Mouse (Mus musculus): ENCODE data around the gene Hist1h2ab.

The Hist1h2ab gene

DNA sequence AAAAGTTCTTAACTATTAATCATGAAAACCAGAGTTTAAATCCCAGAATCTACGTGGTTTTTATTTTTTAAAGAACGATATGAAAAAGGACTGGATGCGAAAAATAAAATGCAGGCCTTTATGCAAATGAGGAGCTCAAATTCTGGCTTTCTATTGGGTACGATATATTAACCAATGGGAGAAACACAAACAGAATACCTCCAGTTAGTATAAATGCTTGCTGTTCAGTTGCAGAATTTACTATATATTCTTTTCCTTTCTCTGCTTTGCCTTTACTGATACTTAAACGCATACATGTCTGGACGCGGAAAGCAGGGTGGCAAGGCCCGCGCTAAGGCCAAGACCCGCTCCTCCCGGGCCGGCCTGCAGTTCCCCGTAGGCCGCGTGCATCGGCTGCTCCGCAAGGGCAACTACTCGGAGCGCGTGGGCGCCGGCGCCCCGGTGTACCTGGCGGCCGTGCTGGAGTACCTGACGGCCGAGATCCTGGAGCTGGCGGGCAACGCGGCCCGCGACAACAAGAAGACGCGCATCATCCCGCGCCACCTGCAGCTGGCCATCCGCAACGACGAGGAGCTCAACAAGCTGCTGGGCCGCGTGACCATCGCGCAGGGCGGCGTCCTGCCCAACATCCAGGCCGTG is at the start of gene Hist1h2ab:
TSS of gene Hist1h2ab (plus strand) at position 288 of the 639 bp plus-strand sequence.
- peak; percentile 45 for DNase-seq

- peak; percentile 1 for DNase-seq
These were observed 48.7 kb upstream of the Hist1h2ab start for GRCm38 (mm10) chr13:23702220-23702619.

GRCm38 (mm10) chr13:23702801-23703200 is 48.1 kb upstream of the Hist1h2ab start:
- DNase-seq: peak; percentile 3

DNA sequence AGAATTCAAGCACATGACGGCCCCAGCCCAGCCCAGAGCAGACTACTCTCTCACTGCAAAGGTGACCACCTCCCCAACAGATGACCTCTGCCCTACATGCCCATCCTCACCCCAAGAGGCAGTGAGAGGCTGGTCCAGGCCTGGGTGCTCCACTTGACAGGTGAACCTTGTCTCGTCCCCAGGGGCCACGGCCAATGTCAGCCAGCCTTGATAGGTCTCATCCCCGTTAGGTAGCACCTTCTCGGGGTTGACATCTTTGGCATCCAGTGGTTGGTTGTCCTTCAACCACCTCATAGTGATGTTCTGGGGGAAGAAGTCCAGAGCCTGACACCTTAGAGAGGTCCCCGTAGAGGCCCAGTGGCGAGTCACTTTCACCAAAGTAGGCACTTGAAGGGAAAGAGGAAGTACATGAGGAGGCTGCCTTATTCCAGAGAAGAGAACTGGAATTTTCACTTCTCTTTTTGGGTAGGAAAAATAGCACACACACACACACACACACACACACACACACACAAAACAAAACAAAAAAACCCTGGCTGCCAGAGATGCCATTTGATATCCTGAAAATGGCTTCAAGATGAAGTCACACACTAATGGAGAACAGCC is 45.1 kb upstream of the Hist1h2ab start:
- DNase-seq: no peak

- no peak for DNase-seq
These were observed 44.2 kb upstream of the Hist1h2ab start for GRCm38 (mm10) chr13:23706771-23707170.

DNA sequence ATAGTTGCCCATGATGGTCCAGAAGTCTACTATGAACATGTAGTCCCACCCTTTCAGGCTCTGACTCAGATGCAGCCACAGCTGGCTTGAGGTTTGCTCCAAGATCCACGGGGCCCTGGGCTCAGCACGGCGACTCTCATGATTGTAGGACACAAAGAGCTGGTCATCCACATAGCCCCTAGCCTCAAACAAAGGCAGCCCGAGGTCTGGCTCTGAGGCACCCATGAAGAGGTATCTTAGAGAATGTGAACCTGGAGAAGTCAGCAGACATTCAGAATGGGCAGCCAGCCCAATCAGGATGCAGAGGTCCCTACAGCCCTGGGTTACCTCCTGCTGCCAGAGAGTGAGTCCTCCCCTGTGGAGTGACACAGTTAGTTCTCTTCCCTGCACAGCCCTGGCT is 42.9 kb upstream of the Hist1h2ab start:
- DNase-seq: no peak

GRCm38 (mm10) chr13:23708654-23709053 is 42.3 kb upstream of the Hist1h2ab start:
- peak; percentile 24 for DNase-seq

DNA sequence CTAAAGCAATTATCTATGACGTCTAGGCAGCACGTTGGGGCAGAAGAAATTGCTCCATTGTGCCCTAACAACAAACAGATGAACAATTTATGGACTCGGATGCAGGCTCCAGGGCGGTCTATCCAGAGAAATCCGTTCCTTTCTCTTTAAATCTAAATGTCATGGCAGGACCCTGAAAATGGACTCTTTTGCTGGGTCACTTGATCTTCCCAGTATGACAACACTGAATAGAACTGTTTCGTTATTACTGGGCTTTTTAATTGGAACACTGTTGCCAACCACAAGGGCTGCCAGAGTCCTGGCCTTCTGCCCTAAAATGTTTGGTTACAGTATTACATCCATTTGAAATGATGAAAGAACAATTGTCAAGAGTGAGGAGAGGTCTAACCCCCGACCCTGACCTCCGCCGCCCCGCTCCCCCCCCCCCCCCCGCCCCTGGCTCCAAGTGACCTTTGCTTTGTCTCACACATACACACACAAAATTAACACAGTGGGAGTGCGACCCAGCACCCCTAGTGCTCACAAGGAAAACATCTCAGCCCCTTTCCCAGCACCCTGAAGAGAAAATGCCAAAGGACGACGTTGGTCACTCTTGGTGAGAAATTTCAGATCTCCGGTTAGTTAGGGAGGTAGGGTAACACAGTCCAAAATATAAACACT is 41.1 kb upstream of the Hist1h2ab start:
- no peak for DNase-seq

GRCm38 (mm10) chr13:23710374-23711089 is 40.4 kb upstream of the Hist1h2ab start, which contains the start of gene Hfe:
Hfe (minus strand) TSS chr13:23710854.
- DNase-seq: peak; percentile 71

DNA sequence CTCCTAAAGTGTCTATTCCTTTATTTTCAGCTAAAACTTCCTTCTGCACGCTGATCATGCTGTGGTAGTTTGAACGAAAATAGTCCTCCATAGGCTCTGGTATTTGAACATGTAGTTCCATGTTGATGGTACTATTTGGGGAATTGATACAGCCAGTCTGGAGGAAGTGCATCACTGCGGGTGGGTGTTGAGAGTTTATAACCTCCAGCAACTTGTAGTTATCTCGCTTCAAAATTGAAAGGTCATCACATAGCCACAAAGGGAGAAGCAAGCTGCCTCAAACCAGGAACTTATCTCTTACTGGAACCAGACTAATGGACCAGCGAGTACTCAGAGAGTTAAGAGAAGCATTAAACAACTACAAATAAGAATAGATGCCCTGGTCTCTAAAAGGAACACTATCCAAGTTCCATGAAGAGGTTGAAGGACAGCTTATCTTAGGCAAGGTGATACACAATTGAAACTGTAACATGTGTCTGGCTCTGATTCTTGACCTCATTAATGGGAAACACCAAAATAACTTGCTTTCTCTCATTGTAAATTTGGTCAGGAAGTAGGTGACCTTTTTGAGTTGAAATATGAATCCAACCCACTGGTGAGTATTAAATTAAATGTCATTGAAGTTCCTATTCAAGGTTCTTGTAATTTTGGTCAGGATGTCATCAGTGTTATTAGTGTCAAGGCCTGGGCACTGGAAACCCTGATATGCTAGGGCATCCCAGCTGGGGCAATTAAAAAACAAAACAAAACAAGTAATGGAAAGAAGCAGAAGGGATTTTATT is 34.5 kb upstream of the Hist1h2ab start:
- DNase-seq: peak; percentile 1

- DNase-seq: peak; percentile 2
These were observed 33.8 kb upstream of the Hist1h2ab start for GRCm38 (mm10) chr13:23717176-23717575.

DNA sequence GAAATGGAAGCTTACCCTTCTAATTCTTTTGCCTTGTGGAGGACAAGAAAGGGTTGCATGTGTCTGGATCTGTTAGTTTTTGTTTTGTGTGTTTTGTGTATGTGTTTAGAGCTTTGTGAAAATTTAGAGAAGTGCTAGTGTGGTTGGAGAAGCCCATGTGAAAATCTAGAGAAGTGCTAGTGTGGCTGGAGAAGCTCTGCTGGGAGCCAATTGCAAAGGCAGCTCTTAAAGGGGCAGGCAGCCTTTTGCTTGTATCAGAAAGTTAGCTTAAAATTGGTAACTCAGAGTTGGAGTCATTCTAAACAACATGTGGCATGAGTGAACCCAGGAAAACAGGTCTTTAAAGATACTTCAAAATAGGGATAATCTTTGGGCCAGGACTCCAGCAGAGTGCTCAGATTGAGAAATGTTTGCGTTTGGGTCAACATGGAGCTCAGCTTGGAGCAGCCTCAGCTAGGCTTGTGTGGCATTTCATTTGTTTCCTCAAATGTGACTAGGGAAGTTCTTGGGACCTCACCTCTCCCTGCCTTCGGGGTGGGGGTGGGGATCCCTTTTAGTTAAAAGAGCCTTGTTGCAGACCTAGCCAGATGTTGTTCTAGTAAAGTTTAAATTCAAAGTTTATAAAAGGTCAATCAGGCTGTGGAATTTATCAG is 33.2 kb upstream of the Hist1h2ab start:
- peak; percentile 4 for DNase-seq

DNA sequence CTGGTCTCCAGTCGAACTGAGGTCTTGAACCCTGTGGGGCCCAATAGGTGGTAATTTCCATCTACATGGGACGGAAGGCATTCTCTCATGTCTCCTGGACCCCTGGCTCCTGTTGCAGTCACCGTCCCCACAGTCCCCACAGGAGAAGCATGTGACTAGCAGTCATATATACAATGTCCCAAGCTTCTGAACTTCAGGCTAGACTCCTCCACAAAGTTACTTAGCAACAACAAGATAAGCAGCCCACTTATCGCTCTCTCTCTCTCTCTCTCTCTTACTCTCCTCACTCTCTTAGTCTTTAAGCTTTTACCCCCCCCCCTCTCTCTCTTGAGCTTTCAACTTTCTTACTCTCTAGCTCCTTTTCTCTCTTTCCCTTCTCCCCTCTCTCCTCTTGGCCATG is 26.7 kb upstream of the Hist1h2ab start:
- peak; percentile 2 for DNase-seq

GRCm38 (mm10) chr13:23725213-23725612 is 25.7 kb upstream of the Hist1h2ab start:
- peak; percentile 0 for DNase-seq

DNA sequence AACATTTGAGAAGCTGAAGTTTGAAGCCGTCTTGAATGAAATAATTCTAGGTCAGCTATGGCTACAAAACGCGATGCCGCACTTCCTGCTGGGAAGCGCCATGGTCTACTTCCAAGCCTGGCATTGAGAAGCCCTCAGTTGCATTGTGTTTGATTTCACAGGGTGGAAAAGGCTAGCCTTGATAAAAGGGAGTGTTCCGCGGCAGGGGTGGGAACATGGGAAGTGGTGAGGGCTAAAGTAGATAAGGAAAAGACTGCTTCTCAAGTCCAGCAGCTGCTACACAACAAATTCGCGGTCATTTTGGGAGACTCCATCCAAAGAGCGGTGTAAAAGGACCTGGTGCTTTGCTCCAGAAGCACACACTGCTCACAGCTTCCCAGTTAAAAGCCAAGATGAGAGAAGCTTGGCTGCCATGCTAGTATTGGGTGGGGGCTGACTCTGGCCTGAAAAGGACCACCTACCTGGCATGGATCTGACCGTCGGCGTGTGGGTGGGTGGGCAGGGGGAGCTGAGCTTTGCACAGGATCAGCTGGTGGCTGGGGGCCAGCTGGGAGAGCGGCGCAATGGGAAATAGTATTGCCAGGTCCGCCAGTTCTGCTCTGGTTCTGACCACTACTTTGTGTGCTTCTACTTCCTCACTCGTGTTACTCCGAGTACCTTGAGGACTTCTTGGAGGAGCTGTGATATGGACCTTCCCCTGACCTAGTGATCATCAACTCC is 22.3 kb upstream of the Hist1h2ab start:
- peak; percentile 3 for DNase-seq

DNA sequence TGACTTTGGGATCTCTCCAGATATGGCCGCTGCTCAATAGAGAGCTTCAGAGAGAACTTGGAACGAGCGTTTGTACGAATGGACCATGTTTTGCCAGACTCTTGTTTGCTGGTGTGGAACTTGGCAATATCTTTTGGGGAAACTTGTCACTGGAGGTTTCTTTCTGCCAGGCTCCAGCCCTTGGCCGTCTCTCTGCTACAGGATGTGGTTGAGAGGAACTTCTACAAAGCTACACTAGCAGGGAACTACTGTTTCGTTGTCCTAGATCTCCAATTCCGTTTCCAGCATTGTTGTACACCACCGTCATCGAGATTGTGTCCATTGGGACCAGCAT is 21.8 kb upstream of the Hist1h2ab start:
- DNase-seq: peak; percentile 2

- no peak for DNase-seq
These were observed 21.2 kb upstream of the Hist1h2ab start for GRCm38 (mm10) chr13:23729706-23730105.

GRCm38 (mm10) chr13:23730479-23730878 is 20.4 kb upstream of the Hist1h2ab start:
- peak; percentile 59 for DNase-seq

GRCm38 (mm10) chr13:23732156-23732804 is 18.6 kb upstream of the Hist1h2ab start:
- peak; percentile 43 for DNase-seq

DNA sequence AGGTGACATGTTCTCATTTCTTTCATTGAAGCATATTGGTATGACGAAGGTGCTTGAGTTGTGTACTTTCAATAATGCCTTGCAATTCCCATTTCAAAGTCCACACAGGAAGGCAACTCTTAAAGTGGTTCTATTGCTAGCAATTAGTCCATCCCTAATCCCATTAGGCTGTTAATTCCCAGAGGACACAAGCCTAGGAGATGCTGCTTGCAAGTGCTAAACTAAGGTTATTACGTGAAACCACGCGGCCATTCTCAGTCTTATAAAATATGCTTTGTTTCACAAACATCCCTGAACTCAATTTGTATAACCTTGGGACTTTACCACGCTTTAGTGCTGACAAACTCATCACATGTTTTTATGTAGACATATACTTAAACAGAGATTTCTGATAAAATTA is 13.8 kb upstream of the Hist1h2ab start:
- DNase-seq: no peak

DNA sequence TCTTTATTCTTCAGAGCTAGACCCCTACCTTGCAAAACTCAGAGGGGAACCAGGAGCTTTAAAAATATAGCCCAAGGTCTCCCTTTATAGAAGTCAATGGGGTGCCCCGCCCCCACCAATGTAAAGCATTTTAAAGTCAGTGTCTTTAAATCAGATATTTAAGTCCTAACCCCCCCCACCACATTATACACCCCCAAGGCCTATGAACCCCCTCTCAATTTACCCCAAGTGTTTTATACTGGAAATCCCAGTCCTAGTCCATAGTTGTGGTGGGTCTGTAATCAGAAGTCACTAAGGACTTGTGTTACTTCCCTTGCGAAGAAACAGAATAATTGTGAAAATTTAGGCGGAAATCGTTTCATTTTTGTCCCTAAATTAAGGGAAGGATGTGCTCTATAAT is 12.9 kb upstream of the Hist1h2ab start:
- peak; percentile 44 for DNase-seq
